Mouse (Mus musculus) cerebellum, adult (tissue): ENCODE results near the gene Otud7a.
A peak's percentile ranks its signal among the peaks of the same experiment; 100 is the strongest.

Experiments used
- ATAC-seq: cut with Nextera tagmentation; 2 replicates; pipeline ENCODE4 v1.9.2; 2017; ENCODE audit warnings: mild to moderate bottlenecking, moderate library complexity, mixed read lengths; ENCODE audit not compliant: insufficient number of reproducible peaks, low FRiP score, low TSS enrichment

The Otud7a gene

GRCm38 (mm10) chr7:63671904-63672303 is 227.4 kb downstream of the Otud7a start:
- peak; percentile 72 for ATAC-seq

GRCm38 (mm10) chr7:63676631-63677030 is 232.1 kb downstream of the Otud7a start:
- no peak for ATAC-seq

GRCm38 (mm10) chr7:63677149-63677548 is 232.6 kb downstream of the Otud7a start:
- ATAC-seq: no peak

GRCm38 (mm10) chr7:63687056-63687455 is 242.5 kb downstream of the Otud7a start:
- no peak for ATAC-seq

- ATAC-seq: no peak; the same call in 1 of the 2 replicates
Observed at GRCm38 (mm10) chr7:63697921-63698320, 253.4 kb downstream of the Otud7a start.

GRCm38 (mm10) chr7:63717903-63718302 is 273.4 kb downstream of the Otud7a start:
- ATAC-seq: no peak

GRCm38 (mm10) chr7:63719183-63719944 is 274.8 kb downstream of the Otud7a start:
- ATAC-seq: peak; percentile 68; the same call in 1 of the 2 replicates

GRCm38 (mm10) chr7:63720682-63721081 is 276.1 kb downstream of the Otud7a start:
- no peak for ATAC-seq

- no peak for ATAC-seq
Observed at GRCm38 (mm10) chr7:63725040-63725729, 280.6 kb downstream of the Otud7a start.

GRCm38 (mm10) chr7:63729605-63730004 is 285.1 kb downstream of the Otud7a start:
- no peak for ATAC-seq

GRCm38 (mm10) chr7:63730012-63730411 is 285.5 kb downstream of the Otud7a start:
- no peak for ATAC-seq

- ATAC-seq: no peak
Observed at GRCm38 (mm10) chr7:63737725-63738124, 293.2 kb downstream of the Otud7a start.

- no peak for ATAC-seq
Observed at GRCm38 (mm10) chr7:63738142-63738541, 293.6 kb downstream of the Otud7a start.

GRCm38 (mm10) chr7:63743116-63743515 is 298.6 kb downstream of the Otud7a start:
- no peak for ATAC-seq

- ATAC-seq: no peak
Observed at GRCm38 (mm10) chr7:63752081-63752480, 307.5 kb downstream of the Otud7a start.

- ATAC-seq: peak; percentile 45
Observed at GRCm38 (mm10) chr7:63753274-63753751, 308.8 kb downstream of the Otud7a start.

GRCm38 (mm10) chr7:63754573-63755475 is 310.3 kb downstream of the Otud7a start:
- ATAC-seq: no peak

- ATAC-seq: no peak
Observed at GRCm38 (mm10) chr7:63755476-63755948, 311.0 kb downstream of the Otud7a start.

GRCm38 (mm10) chr7:63757136-63757677 is 312.7 kb downstream of the Otud7a start:
- no peak for ATAC-seq

GRCm38 (mm10) chr7:63757678-63758239 is 313.2 kb downstream of the Otud7a start:
- no peak for ATAC-seq
